Mouse (Mus musculus): Measurements from ENCODE around the gene Zfp735.

Gene Zfp735

GRCm38 (mm10) chr11:73688478-73688877 lies at the start of gene Zfp735:
TSS of gene Zfp735 (plus strand) at chr11:73688778.
- DNase-seq (ENCODE audit: low spot score), result no peak

- DNase-seq (ENCODE audit: low spot score), result no peak
Observed at GRCm38 (mm10) chr11:73759115-73759514, 70.5 kb downstream of the Zfp735 start.
